Mouse (Mus musculus): ENCODE measurements around the gene Gli3. TPM values are rescaled to one million over a fixed set of nuclear protein-coding genes. Genes with fewer than 3 reads are reported as not detected.

The Gli3 gene
- polyA plus RNA-seq, 1 experiment, result 6.9 TPM

DNA sequence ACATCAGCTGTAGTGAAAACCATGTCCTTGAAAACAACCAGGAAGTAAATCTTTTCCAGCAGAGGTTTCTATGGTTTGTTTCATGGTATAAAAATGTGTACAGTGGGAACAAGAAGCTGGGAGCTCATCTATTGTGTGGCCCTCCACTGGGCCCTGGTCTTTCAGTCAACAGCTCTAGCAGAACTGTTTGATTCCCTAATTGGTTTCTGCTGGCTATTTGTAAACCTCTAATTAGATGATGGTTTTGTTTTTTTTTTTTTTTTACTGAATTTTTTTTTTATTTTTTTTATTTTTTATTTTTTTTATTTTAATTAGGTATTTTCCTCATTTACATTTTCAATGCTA is 229.4 kb downstream of the Gli3 start:
- Histone ChIP-seq H3K27me3 (ENCODE audit: control insufficient read depth, insufficient read depth, insufficient read length) (no peaks in the 10 kb centered on the region), H3K79me2 (ENCODE audit: control insufficient read depth, insufficient read depth) (no peaks in the 10 kb centered on the region), H3K79me3 (ENCODE audit: low read depth) (no peaks in the 10 kb centered on the region), H3K4me3 (ENCODE audit: insufficient read depth, poor library complexity, severe bottlenecking) (no peak overlapping the region), H3K36me3 (ENCODE audit: control insufficient read depth, insufficient read depth) (no peaks in the 10 kb centered on the region), H3ac (ENCODE audit: control insufficient read depth, insufficient read length, low read depth) (no peak overlapping the region)
- TF ChIP-seq MYOG (IDR thresholded peaks at IDR 0.05; ENCODE audit: control insufficient read depth, extremely low read depth, insufficient read length), result no peak
- TF ChIP-seq MYOD1 (IDR thresholded peaks at IDR 0.05; ENCODE audit: control insufficient read depth, insufficient read length, low read depth), result no peak
- TF ChIP-seq CEBPB (IDR thresholded peaks at IDR 0.05; ENCODE audit: low read depth), result no peak
- TF ChIP-seq USF1 (IDR thresholded peaks at IDR 0.05; ENCODE audit: low read depth), result no peak
- no peak for TF ChIP-seq MAX (IDR thresholded peaks at IDR 0.05)
- TF ChIP-seq CTCF (IDR thresholded peaks at IDR 0.05; ENCODE audit: control insufficient read depth, insufficient read depth, insufficient read length), result no peak

DNA sequence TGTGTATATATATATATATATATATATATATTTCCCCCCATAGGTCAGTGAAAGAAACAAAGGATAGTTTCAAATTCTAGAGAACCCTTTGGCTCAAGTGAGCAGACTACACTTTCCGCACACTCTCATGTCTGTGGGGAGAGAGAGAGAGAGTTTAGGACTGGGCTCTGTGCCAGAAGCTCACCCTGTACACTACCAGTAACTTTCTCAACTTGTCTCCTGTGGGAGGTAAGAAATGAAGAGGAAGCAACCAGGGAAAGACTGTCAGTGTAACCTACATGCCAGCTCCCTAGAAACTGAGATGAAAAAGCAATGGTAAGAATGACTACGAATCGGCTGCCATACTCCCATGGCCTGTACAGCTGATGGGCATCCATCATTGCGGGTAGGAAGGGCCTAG is 235.2 kb downstream of the Gli3 start:
- no peak overlapping the region for H3K4me3 ChIP-seq (ENCODE audit: insufficient read depth, poor library complexity, severe bottlenecking)
- H3K36me3 ChIP-seq (ENCODE audit: control insufficient read depth, insufficient read depth), result no peaks in the 10 kb centered on the region
- H3K79me2 ChIP-seq (ENCODE audit: control insufficient read depth, insufficient read depth), result no peaks in the 10 kb centered on the region
- no peaks in the 10 kb centered on the region for H3K27me3 ChIP-seq (ENCODE audit: control insufficient read depth, insufficient read depth, insufficient read length)
- H3ac ChIP-seq (ENCODE audit: control insufficient read depth, insufficient read length, low read depth), result no peak overlapping the region
- no peak for TF ChIP-seq MYOG (IDR thresholded peaks at IDR 0.05; ENCODE audit: control insufficient read depth, extremely low read depth, insufficient read length)
- TF ChIP-seq USF1 (IDR thresholded peaks at IDR 0.05; ENCODE audit: low read depth), result no peak
- no peak for TF ChIP-seq CEBPB (IDR thresholded peaks at IDR 0.05; ENCODE audit: low read depth)
- no peak for TF ChIP-seq FOSL1 (IDR thresholded peaks at IDR 0.05; ENCODE audit: insufficient read depth, low read length, poor library complexity, severe bottlenecking)
- no peak for TF ChIP-seq MAX (IDR thresholded peaks at IDR 0.05)
- no peak for TF ChIP-seq CTCF (IDR thresholded peaks at IDR 0.05; ENCODE audit: control insufficient read depth, insufficient read depth, insufficient read length)
- TF ChIP-seq MYOD1 (IDR thresholded peaks at IDR 0.05; ENCODE audit: control insufficient read depth, insufficient read length, low read depth), result no peak
- H3K79me3 ChIP-seq (ENCODE audit: low read depth), result no peaks in the 10 kb centered on the region

DNA sequence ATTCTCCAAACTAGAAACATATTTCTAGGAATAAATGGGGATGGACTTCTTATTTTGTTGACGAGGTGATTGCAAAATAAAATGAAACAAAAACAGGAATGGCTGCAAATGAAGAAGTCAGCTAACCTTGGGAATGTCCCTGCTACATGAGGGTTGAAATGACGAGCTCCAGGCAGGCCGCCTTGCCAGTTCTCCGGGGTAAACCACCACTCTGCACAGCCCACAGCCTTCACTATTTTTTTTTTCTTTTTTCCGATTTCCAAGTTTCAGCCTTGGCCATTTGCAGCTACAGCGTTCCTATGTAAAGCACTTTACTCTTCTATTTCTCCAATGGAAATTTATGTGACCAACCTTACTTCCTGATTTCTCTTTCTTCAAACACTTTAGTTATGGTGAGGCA is 236.1 kb downstream of the Gli3 start:
- no peaks in the 10 kb centered on the region for H3K36me3 ChIP-seq (ENCODE audit: control insufficient read depth, insufficient read depth)
- H3K4me3 ChIP-seq (ENCODE audit: insufficient read depth, poor library complexity, severe bottlenecking), result no peak overlapping the region
- H3K79me2 ChIP-seq (ENCODE audit: control insufficient read depth, insufficient read depth), result no peaks in the 10 kb centered on the region
- no peaks in the 10 kb centered on the region for H3K79me3 ChIP-seq (ENCODE audit: low read depth)
- H3ac ChIP-seq (ENCODE audit: control insufficient read depth, insufficient read length, low read depth), result no peak overlapping the region
- H3K27me3 ChIP-seq (ENCODE audit: control insufficient read depth, insufficient read depth, insufficient read length), result no peaks in the 10 kb centered on the region
- TF ChIP-seq MYOG (IDR thresholded peaks at IDR 0.05; ENCODE audit: control insufficient read depth, extremely low read depth, insufficient read length) (no peak), FOSL1 (IDR thresholded peaks at IDR 0.05; ENCODE audit: insufficient read depth, low read length, poor library complexity, severe bottlenecking) (no peak), MAX (IDR thresholded peaks at IDR 0.05) (no peak), CTCF (IDR thresholded peaks at IDR 0.05; ENCODE audit: control insufficient read depth, insufficient read depth, insufficient read length) (no peak), USF1 (IDR thresholded peaks at IDR 0.05; ENCODE audit: low read depth) (no peak)

DNA sequence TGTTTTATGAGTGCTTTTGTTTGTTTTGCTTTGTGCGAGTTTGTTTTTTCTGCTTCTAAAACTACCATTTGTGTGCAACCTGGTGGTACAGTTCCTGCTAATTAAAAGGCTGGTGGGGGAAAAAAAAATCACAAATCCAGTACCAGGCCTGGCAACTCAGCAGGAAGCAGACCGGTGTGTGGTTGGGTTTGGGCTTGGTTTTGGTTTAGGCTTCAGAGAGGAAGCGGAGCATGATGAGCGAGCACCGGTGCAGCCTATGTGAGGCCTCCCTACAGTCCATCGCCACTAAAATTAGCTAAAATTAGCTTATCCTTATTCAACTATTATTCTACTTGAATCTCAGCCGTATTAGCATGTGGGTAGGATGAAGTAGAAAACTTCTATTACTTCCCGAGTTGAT is 241.6 kb downstream of the Gli3 start:
- Histone ChIP-seq H3K27me3 (ENCODE audit: control insufficient read depth, insufficient read depth, insufficient read length) (no peaks in the 10 kb centered on the region), H3K79me3 (ENCODE audit: low read depth) (no peaks in the 10 kb centered on the region), H3K4me3 (ENCODE audit: insufficient read depth, poor library complexity, severe bottlenecking) (no peak overlapping the region), H3ac (ENCODE audit: control insufficient read depth, insufficient read length, low read depth) (no peak overlapping the region), H3K79me2 (ENCODE audit: control insufficient read depth, insufficient read depth) (no peaks in the 10 kb centered on the region), H3K36me3 (ENCODE audit: control insufficient read depth, insufficient read depth) (no peaks in the 10 kb centered on the region)
- no peak for TF ChIP-seq MAX (IDR thresholded peaks at IDR 0.05)
- no peak for TF ChIP-seq CTCF (IDR thresholded peaks at IDR 0.05; ENCODE audit: control insufficient read depth, insufficient read depth, insufficient read length)
- TF ChIP-seq CEBPB (IDR thresholded peaks at IDR 0.05; ENCODE audit: low read depth), result no peak
- no peak for TF ChIP-seq MYOG (IDR thresholded peaks at IDR 0.05; ENCODE audit: control insufficient read depth, extremely low read depth, insufficient read length)
- TF ChIP-seq FOSL1 (IDR thresholded peaks at IDR 0.05; ENCODE audit: insufficient read depth, low read length, poor library complexity, severe bottlenecking), result no peak
- TF ChIP-seq MYOD1 (IDR thresholded peaks at IDR 0.05; ENCODE audit: control insufficient read depth, insufficient read length, low read depth), result no peak
- TF ChIP-seq USF1 (IDR thresholded peaks at IDR 0.05; ENCODE audit: low read depth), result no peak

DNA sequence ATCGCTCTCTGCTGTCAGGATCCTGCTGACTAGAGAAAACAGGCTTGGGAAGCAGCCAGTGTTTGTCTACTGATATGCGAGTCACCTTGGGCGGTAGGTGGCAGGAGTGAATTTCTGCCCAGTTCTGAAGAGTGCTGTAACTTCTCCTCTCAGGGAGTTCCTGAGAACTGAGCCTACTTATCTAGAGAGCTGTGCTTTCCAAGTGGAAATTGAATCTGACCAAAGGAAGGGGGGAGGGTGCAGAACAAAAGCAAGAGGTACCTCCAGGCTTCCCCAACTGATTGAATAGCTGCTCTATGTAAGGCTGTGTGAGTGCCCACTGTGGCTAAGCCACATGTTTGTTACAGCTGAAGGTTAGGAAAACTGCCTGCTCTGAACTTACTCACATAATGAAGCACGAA is 244.4 kb downstream of the Gli3 start:
- H3ac ChIP-seq (ENCODE audit: control insufficient read depth, insufficient read length, low read depth), result no peak overlapping the region
- H3K79me3 ChIP-seq (ENCODE audit: low read depth), result no peaks in the 10 kb centered on the region
- no peaks in the 10 kb centered on the region for H3K27me3 ChIP-seq (ENCODE audit: control insufficient read depth, insufficient read depth, insufficient read length)

DNA sequence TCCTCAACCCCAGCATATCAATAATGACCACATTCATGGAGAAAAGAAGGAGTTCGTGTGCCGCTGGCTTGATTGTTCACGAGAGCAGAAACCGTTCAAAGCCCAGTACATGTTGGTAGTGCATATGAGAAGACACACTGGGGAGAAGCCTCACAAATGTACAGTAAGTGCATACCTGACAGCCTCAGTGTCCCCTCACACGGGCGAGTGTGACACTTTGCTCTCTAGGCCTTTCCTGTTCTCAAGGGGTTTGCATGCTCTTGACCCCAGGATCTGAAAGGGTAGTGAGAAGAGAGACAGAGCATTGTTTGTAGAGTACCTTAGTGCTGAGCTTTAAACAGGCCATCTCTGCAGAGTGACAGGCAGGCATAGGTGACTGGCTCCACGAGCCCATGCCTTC is 250.5 kb downstream of the Gli3 start:
- no peak for TF ChIP-seq USF1 (IDR thresholded peaks at IDR 0.05; ENCODE audit: low read depth)
- TF ChIP-seq MYOG (IDR thresholded peaks at IDR 0.05; ENCODE audit: control insufficient read depth, extremely low read depth, insufficient read length), result no peak
- no peak for TF ChIP-seq MAX (IDR thresholded peaks at IDR 0.05)
- TF ChIP-seq CTCF (IDR thresholded peaks at IDR 0.05; ENCODE audit: control insufficient read depth, insufficient read depth, insufficient read length), result no peak
- no peak for TF ChIP-seq FOSL1 (IDR thresholded peaks at IDR 0.05; ENCODE audit: insufficient read depth, low read length, poor library complexity, severe bottlenecking)
- no peak for TF ChIP-seq CEBPB (IDR thresholded peaks at IDR 0.05; ENCODE audit: low read depth)
- TF ChIP-seq MYOD1 (IDR thresholded peaks at IDR 0.05; ENCODE audit: control insufficient read depth, insufficient read length, low read depth), result no peak
- H3K4me3 ChIP-seq (ENCODE audit: insufficient read depth, poor library complexity, severe bottlenecking), result no peak overlapping the region
- no peaks in the 10 kb centered on the region for H3K79me3 ChIP-seq (ENCODE audit: low read depth)
- H3K79me2 ChIP-seq (ENCODE audit: control insufficient read depth, insufficient read depth), result no peaks in the 10 kb centered on the region
- peaks cover 5% of the 10 kb centered on the region for H3K36me3 ChIP-seq (ENCODE audit: control insufficient read depth, insufficient read depth)
- no peaks in the 10 kb centered on the region for H3K27me3 ChIP-seq (ENCODE audit: control insufficient read depth, insufficient read depth, insufficient read length)
- H3ac ChIP-seq (ENCODE audit: control insufficient read depth, insufficient read length, low read depth), result no peak overlapping the region

More for the DNA sequence above, 244.4 kb downstream of the Gli3 start:
- Histone ChIP-seq H3K36me3 (ENCODE audit: control insufficient read depth, insufficient read depth) (no peaks in the 10 kb centered on the region), H3K4me3 (ENCODE audit: insufficient read depth, poor library complexity, severe bottlenecking) (no peak overlapping the region), H3K79me2 (ENCODE audit: control insufficient read depth, insufficient read depth) (no peaks in the 10 kb centered on the region)
- TF ChIP-seq MYOG (IDR thresholded peaks at IDR 0.05; ENCODE audit: control insufficient read depth, extremely low read depth, insufficient read length), result no peak
- no peak for TF ChIP-seq USF1 (IDR thresholded peaks at IDR 0.05; ENCODE audit: low read depth)
- no peak for TF ChIP-seq CTCF (IDR thresholded peaks at IDR 0.05; ENCODE audit: control insufficient read depth, insufficient read depth, insufficient read length)
